Mouse (Mus musculus): Measurements from ENCODE around the gene Ppp1r14a. TPM values are rescaled to one million over a fixed set of nuclear protein-coding genes. Genes with fewer than 3 reads are reported as not detected.

Ppp1r14a gene
- total and polyA plus RNA-seq, 3 experiments, result 0.23 TPM; not detected in 2

- DNase-seq (ENCODE audit: low spot score) (no peak), ATAC-seq (ENCODE audit: extremely low read depth, insufficient number of reproducible peaks, low FRiP score, poor library complexity, severe bottlenecking) (no peak)
- Histone ChIP-seq H3K4me1 (ENCODE audit: insufficient read depth, low read depth, low read length) (peaks cover 30% of the 10 kb centered on the region), H3K4me3 (ENCODE audit: low read depth, low read length) (peak overlapping the region; percentile 79), H3K9me3 (replicated peaks) (no peaks in the 10 kb centered on the region), H3K36me3 (replicated peaks) (peaks cover 22% of the 10 kb centered on the region), H3K27me3 (ENCODE audit: insufficient read depth, low read length) (peaks cover 10% of the 10 kb centered on the region)
- TF ChIP-seq POLR2AphosphoS5 (IDR thresholded peaks at IDR 0.05; ENCODE audit: insufficient replicate concordance, low read depth, low read length), result no peak
- no peak for TF ChIP-seq CTCF (IDR thresholded peaks at IDR 0.05; ENCODE audit: low read depth, low read length)
- TF ChIP-seq TAL1 (conservative IDR thresholded peaks at IDR 0.05; ENCODE audit: low read depth, low read length), result no peak
- TF ChIP-seq GATA2 (IDR thresholded peaks at IDR 0.05; ENCODE audit: borderline replicate concordance, low read depth, low read length), result no peak
- no peak for TF ChIP-seq GATA1 (IDR thresholded peaks at IDR 0.05; ENCODE audit: borderline replicate concordance, low read length)
Measured at GRCm38 (mm10) chr7:29282074-29282554, 7.0 kb upstream of the Ppp1r14a start.

GRCm38 (mm10) chr7:29283876-29284275, 5.2 kb upstream of the Ppp1r14a start:
- H3K27me3 ChIP-seq (ENCODE audit: insufficient read depth, low read length), result peaks cover 21% of the 10 kb centered on the region
- peaks cover 40% of the 10 kb centered on the region for H3K4me1 ChIP-seq (ENCODE audit: insufficient read depth, low read depth, low read length)
- no peaks in the 10 kb centered on the region for H3K9me3 ChIP-seq (replicated peaks)
- peaks cover 11% of the 10 kb centered on the region for H3K36me3 ChIP-seq (replicated peaks)
- no peak overlapping the region for H3K4me3 ChIP-seq (ENCODE audit: low read depth, low read length)
- no peak for TF ChIP-seq TAL1 (conservative IDR thresholded peaks at IDR 0.05; ENCODE audit: low read depth, low read length)
- TF ChIP-seq POLR2AphosphoS5 (IDR thresholded peaks at IDR 0.05; ENCODE audit: insufficient replicate concordance, low read depth, low read length), result no peak
- TF ChIP-seq CTCF (IDR thresholded peaks at IDR 0.05; ENCODE audit: low read depth, low read length), result no peak
- TF ChIP-seq GATA2 (IDR thresholded peaks at IDR 0.05; ENCODE audit: borderline replicate concordance, low read depth, low read length), result no peak
- no peak for TF ChIP-seq GATA1 (IDR thresholded peaks at IDR 0.05; ENCODE audit: borderline replicate concordance, low read length)
- ATAC-seq (ENCODE audit: extremely low read depth, insufficient number of reproducible peaks, low FRiP score, poor library complexity, severe bottlenecking) (no peak), DNase-seq (ENCODE audit: low spot score) (no peak)

- H3K4me1 ChIP-seq (ENCODE audit: insufficient read depth, low read depth, low read length), result peaks cover 44% of the 10 kb centered on the region
- no peak for TF ChIP-seq TAL1 (conservative IDR thresholded peaks at IDR 0.05; ENCODE audit: low read depth, low read length)
- TF ChIP-seq CTCF (IDR thresholded peaks at IDR 0.05; ENCODE audit: low read depth, low read length), result no peak
- no peak for TF ChIP-seq GATA1 (IDR thresholded peaks at IDR 0.05; ENCODE audit: borderline replicate concordance, low read length)
- TF ChIP-seq GATA2 (IDR thresholded peaks at IDR 0.05; ENCODE audit: borderline replicate concordance, low read depth, low read length), result no peak
- no peak for TF ChIP-seq POLR2AphosphoS5 (IDR thresholded peaks at IDR 0.05; ENCODE audit: insufficient replicate concordance, low read depth, low read length)
- no peak overlapping the region for H3K4me3 ChIP-seq (ENCODE audit: low read depth, low read length)
- H3K9me3 ChIP-seq (replicated peaks), result no peaks in the 10 kb centered on the region
- peaks cover 5% of the 10 kb centered on the region for H3K36me3 ChIP-seq (replicated peaks)
- no peak for DNase-seq (ENCODE audit: low spot score)
- no peak for ATAC-seq (ENCODE audit: extremely low read depth, insufficient number of reproducible peaks, low FRiP score, poor library complexity, severe bottlenecking)
- H3K27me3 ChIP-seq (ENCODE audit: insufficient read depth, low read length), result peaks cover 21% of the 10 kb centered on the region
Measured at GRCm38 (mm10) chr7:29284523-29284922, 4.6 kb upstream of the Ppp1r14a start.

GRCm38 (mm10) chr7:29287481-29287880, 1.6 kb upstream of the Ppp1r14a start:
- ATAC-seq (ENCODE audit: extremely low read depth, insufficient number of reproducible peaks, low FRiP score, poor library complexity, severe bottlenecking) (no peak), DNase-seq (ENCODE audit: low spot score) (no peak)
- Histone ChIP-seq H3K27me3 (ENCODE audit: insufficient read depth, low read length) (peaks cover 28% of the 10 kb centered on the region), H3K36me3 (replicated peaks) (no peaks in the 10 kb centered on the region), H3K4me1 (ENCODE audit: insufficient read depth, low read depth, low read length) (peaks cover 25% of the 10 kb centered on the region), H3K4me3 (ENCODE audit: low read depth, low read length) (no peak overlapping the region), H3K9me3 (replicated peaks) (no peaks in the 10 kb centered on the region)
- no peak for TF ChIP-seq TAL1 (conservative IDR thresholded peaks at IDR 0.05; ENCODE audit: low read depth, low read length)
- TF ChIP-seq POLR2AphosphoS5 (IDR thresholded peaks at IDR 0.05; ENCODE audit: insufficient replicate concordance, low read depth, low read length), result no peak
- TF ChIP-seq GATA1 (IDR thresholded peaks at IDR 0.05; ENCODE audit: borderline replicate concordance, low read length), result no peak
- no peak for TF ChIP-seq GATA2 (IDR thresholded peaks at IDR 0.05; ENCODE audit: borderline replicate concordance, low read depth, low read length)
- TF ChIP-seq CTCF (IDR thresholded peaks at IDR 0.05; ENCODE audit: low read depth, low read length), result no peak

- H3K27me3 ChIP-seq (ENCODE audit: insufficient read depth, low read length), result peaks cover 30% of the 10 kb centered on the region
- TF ChIP-seq GATA1 (IDR thresholded peaks at IDR 0.05; ENCODE audit: borderline replicate concordance, low read length) (no peak), TAL1 (conservative IDR thresholded peaks at IDR 0.05; ENCODE audit: low read depth, low read length) (no peak), CTCF (IDR thresholded peaks at IDR 0.05; ENCODE audit: low read depth, low read length) (no peak), GATA2 (IDR thresholded peaks at IDR 0.05; ENCODE audit: borderline replicate concordance, low read depth, low read length) (no peak), POLR2AphosphoS5 (IDR thresholded peaks at IDR 0.05; ENCODE audit: insufficient replicate concordance, low read depth, low read length) (no peak)
- peaks cover 31% of the 10 kb centered on the region for H3K4me1 ChIP-seq (ENCODE audit: insufficient read depth, low read depth, low read length)
- H3K36me3 ChIP-seq (replicated peaks), result no peaks in the 10 kb centered on the region
- no peaks in the 10 kb centered on the region for H3K9me3 ChIP-seq (replicated peaks)
- DNase-seq (ENCODE audit: low spot score) (no peak), ATAC-seq (ENCODE audit: extremely low read depth, insufficient number of reproducible peaks, low FRiP score, poor library complexity, severe bottlenecking) (no peak)
- no peak overlapping the region for H3K4me3 ChIP-seq (ENCODE audit: low read depth, low read length)
Measured at GRCm38 (mm10) chr7:29288079-29288478, 1.0 kb upstream of the Ppp1r14a start.

- ATAC-seq (ENCODE audit: extremely low read depth, insufficient number of reproducible peaks, low FRiP score, poor library complexity, severe bottlenecking), result no peak
- DNase-seq (ENCODE audit: low spot score), result no peak
- H3K27me3 ChIP-seq (ENCODE audit: insufficient read depth, low read length), result peaks cover 42% of the 10 kb centered on the region
- no peaks in the 10 kb centered on the region for H3K9me3 ChIP-seq (replicated peaks)
- peaks cover 41% of the 10 kb centered on the region for H3K4me1 ChIP-seq (ENCODE audit: insufficient read depth, low read depth, low read length)
- H3K4me3 ChIP-seq (ENCODE audit: low read depth, low read length), result no peak overlapping the region
- TF ChIP-seq GATA2 (IDR thresholded peaks at IDR 0.05; ENCODE audit: borderline replicate concordance, low read depth, low read length), result no peak
- no peak for TF ChIP-seq GATA1 (IDR thresholded peaks at IDR 0.05; ENCODE audit: borderline replicate concordance, low read length)
- no peak for TF ChIP-seq CTCF (IDR thresholded peaks at IDR 0.05; ENCODE audit: low read depth, low read length)
- TF ChIP-seq TAL1 (conservative IDR thresholded peaks at IDR 0.05; ENCODE audit: low read depth, low read length), result no peak
- TF ChIP-seq POLR2AphosphoS5 (IDR thresholded peaks at IDR 0.05; ENCODE audit: insufficient replicate concordance, low read depth, low read length), result no peak
- no peaks in the 10 kb centered on the region for H3K36me3 ChIP-seq (replicated peaks)
Measured at GRCm38 (mm10) chr7:29289856-29290255, 748 bp downstream of the Ppp1r14a start.
